Mouse (Mus musculus): ENCODE results near the gene E130308A19Rik. TPM values are rescaled to one million over a fixed set of nuclear protein-coding genes. Genes with fewer than 3 reads are reported as not detected.
A peak's percentile ranks its signal among the peaks of the same experiment; 100 is the strongest.

The E130308A19Rik gene
- total and polyA plus RNA-seq, 2 experiments from 2014 or later = 22.6 to 24.9 TPM

GRCm38 (mm10) chr4:59727187-59727877 lies 101.3 kb downstream of the E130308A19Rik start:
- H3K36me3 ChIP-seq (ENCODE audit: insufficient read depth) = no peaks in the 10 kb centered on the region
- H3K27me3 ChIP-seq (ENCODE audit: insufficient read depth, low read length) = no peaks in the 10 kb centered on the region
- DNase-seq (no peak), ATAC-seq (peak; percentile 32; the same call in 1 of the 2 replicates)
- WGBS = 27% methylated on average over 5 of the region's 5 CpGs
- no peak for TF ChIP-seq CTCF (IDR thresholded peaks at IDR 0.05; ENCODE audit: low read depth)
- H3K27ac ChIP-seq (ENCODE audit: low read depth, low read length) = no peak overlapping the region
- H3K9ac ChIP-seq = no peak overlapping the region
- no peak overlapping the region for H3K4me3 ChIP-seq (ENCODE audit: low read depth, low read length)
- no peaks in the 10 kb centered on the region for H3K4me1 ChIP-seq (ENCODE audit: insufficient read depth)
- no peak overlapping the region for H3K4me2 ChIP-seq (ENCODE audit: low read depth)
- H3K9me3 ChIP-seq (ENCODE audit: low read length) = no peaks in the 10 kb centered on the region

GRCm38 (mm10) chr4:59727878-59728261 lies 101.9 kb downstream of the E130308A19Rik start:
- Histone ChIP-seq H3K9ac (no peak overlapping the region), H3K9me3 (ENCODE audit: low read length) (no peaks in the 10 kb centered on the region), H3K27ac (ENCODE audit: low read depth, low read length) (no peak overlapping the region), H3K4me3 (ENCODE audit: low read depth, low read length) (no peak overlapping the region), H3K4me1 (ENCODE audit: insufficient read depth) (no peaks in the 10 kb centered on the region), H3K4me2 (ENCODE audit: low read depth) (no peak overlapping the region), H3K27me3 (ENCODE audit: insufficient read depth, low read length) (no peaks in the 10 kb centered on the region), H3K36me3 (ENCODE audit: insufficient read depth) (no peaks in the 10 kb centered on the region)
- TF ChIP-seq CTCF (IDR thresholded peaks at IDR 0.05; ENCODE audit: low read depth) = no peak
- WGBS = 83% methylated on average over 9 of the region's 9 CpGs
- DNase-seq (no peak), ATAC-seq (no peak)

- WGBS = 89% methylated on average over 2 of the region's 2 CpGs
- no peak for ATAC-seq
- no peaks in the 10 kb centered on the region for H3K27me3 ChIP-seq (ENCODE audit: insufficient read depth, low read length)
Observed at GRCm38 (mm10) chr4:59728839-59729238, 102.8 kb downstream of the E130308A19Rik start.

GRCm38 (mm10) chr4:59731544-59731943 lies 105.5 kb downstream of the E130308A19Rik start:
- H3K4me3 ChIP-seq (ENCODE audit: low read depth, low read length) = no peak overlapping the region
- no peak overlapping the region for H3K4me2 ChIP-seq (ENCODE audit: low read depth)
- TF ChIP-seq CTCF (IDR thresholded peaks at IDR 0.05; ENCODE audit: low read depth) = no peak
- WGBS = 94% methylated on average over 7 of the region's 7 CpGs
- ATAC-seq (no peak), DNase-seq (no peak)
- no peaks in the 10 kb centered on the region for H3K27me3 ChIP-seq (ENCODE audit: insufficient read depth, low read length)
- no peaks in the 10 kb centered on the region for H3K36me3 ChIP-seq (ENCODE audit: insufficient read depth)
- H3K27ac ChIP-seq (ENCODE audit: low read depth, low read length) = no peak overlapping the region
- H3K9ac ChIP-seq = no peak overlapping the region
- no peaks in the 10 kb centered on the region for H3K4me1 ChIP-seq (ENCODE audit: insufficient read depth)
- H3K9me3 ChIP-seq (ENCODE audit: low read length) = no peaks in the 10 kb centered on the region

More at GRCm38 (mm10) chr4:59728839-59729238, 102.8 kb downstream of the E130308A19Rik start:
- no peaks in the 10 kb centered on the region for H3K36me3 ChIP-seq (ENCODE audit: insufficient read depth)
- H3K9me3 ChIP-seq (ENCODE audit: low read length) = no peaks in the 10 kb centered on the region
- H3K4me3 ChIP-seq (ENCODE audit: low read depth, low read length) = no peak overlapping the region
- H3K9ac ChIP-seq = no peak overlapping the region
- no peak overlapping the region for H3K4me2 ChIP-seq (ENCODE audit: low read depth)
- DNase-seq = no peak
- H3K27ac ChIP-seq (ENCODE audit: low read depth, low read length) = no peak overlapping the region
- no peak for TF ChIP-seq CTCF (IDR thresholded peaks at IDR 0.05; ENCODE audit: low read depth)
- H3K4me1 ChIP-seq (ENCODE audit: insufficient read depth) = no peaks in the 10 kb centered on the region

DNA sequence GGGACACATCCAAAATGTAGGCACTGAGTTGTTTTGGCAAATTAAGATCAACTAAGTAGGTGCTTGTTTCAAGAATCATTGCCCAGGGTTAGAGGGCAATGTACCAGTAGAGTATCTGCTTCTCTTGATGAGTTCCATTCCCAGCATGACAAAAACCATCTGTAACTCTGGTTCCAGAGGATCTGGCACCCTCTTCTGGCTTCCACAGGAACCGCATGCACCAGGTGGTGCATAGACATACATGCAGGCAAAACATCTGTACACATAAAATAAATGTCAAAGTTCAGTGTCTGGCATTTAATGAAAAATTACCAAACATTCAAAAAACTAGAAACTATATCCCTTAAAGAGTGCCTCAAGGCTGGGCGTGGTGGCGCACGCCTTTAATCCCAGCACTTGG lies 113.3 kb downstream of the E130308A19Rik start:
- H3K27ac ChIP-seq (ENCODE audit: low read depth, low read length) = no peak overlapping the region
- DNase-seq = no peak
- H3K4me3 ChIP-seq (ENCODE audit: low read depth, low read length) = no peak overlapping the region
- ATAC-seq = no peak
- H3K9me3 ChIP-seq (ENCODE audit: low read length) = no peaks in the 10 kb centered on the region
- TF ChIP-seq CTCF (IDR thresholded peaks at IDR 0.05; ENCODE audit: low read depth) = peak; percentile 35; the same call in 1 of the 2 replicates
- no peaks in the 10 kb centered on the region; the same call in 1 of the 2 replicates for H3K36me3 ChIP-seq (ENCODE audit: insufficient read depth)
- H3K4me2 ChIP-seq (ENCODE audit: low read depth) = no peak overlapping the region
- H3K4me1 ChIP-seq (ENCODE audit: insufficient read depth) = no peaks in the 10 kb centered on the region
- WGBS = over 99% methylated on average over 4 of the region's 4 CpGs
- H3K27me3 ChIP-seq (ENCODE audit: insufficient read depth, low read length) = no peaks in the 10 kb centered on the region
- no peak overlapping the region for H3K9ac ChIP-seq

GRCm38 (mm10) chr4:59739882-59740281 lies 113.9 kb downstream of the E130308A19Rik start:
- H3K36me3 ChIP-seq (ENCODE audit: insufficient read depth) = no peaks in the 10 kb centered on the region; the same call in 1 of the 2 replicates
- H3K9me3 ChIP-seq (ENCODE audit: low read length) = no peaks in the 10 kb centered on the region
- no peaks in the 10 kb centered on the region for H3K4me1 ChIP-seq (ENCODE audit: insufficient read depth)
- H3K4me3 ChIP-seq (ENCODE audit: low read depth, low read length) = no peak overlapping the region
- no peak overlapping the region for H3K9ac ChIP-seq
- H3K27me3 ChIP-seq (ENCODE audit: insufficient read depth, low read length) = no peaks in the 10 kb centered on the region
- no peak overlapping the region for H3K27ac ChIP-seq (ENCODE audit: low read depth, low read length)
- DNase-seq (no peak), ATAC-seq (no peak)
- H3K4me2 ChIP-seq (ENCODE audit: low read depth) = no peak overlapping the region
- no peak for TF ChIP-seq CTCF (IDR thresholded peaks at IDR 0.05; ENCODE audit: low read depth)
- 84% methylated on average over 2 of the region's 2 CpGs for WGBS

DNA sequence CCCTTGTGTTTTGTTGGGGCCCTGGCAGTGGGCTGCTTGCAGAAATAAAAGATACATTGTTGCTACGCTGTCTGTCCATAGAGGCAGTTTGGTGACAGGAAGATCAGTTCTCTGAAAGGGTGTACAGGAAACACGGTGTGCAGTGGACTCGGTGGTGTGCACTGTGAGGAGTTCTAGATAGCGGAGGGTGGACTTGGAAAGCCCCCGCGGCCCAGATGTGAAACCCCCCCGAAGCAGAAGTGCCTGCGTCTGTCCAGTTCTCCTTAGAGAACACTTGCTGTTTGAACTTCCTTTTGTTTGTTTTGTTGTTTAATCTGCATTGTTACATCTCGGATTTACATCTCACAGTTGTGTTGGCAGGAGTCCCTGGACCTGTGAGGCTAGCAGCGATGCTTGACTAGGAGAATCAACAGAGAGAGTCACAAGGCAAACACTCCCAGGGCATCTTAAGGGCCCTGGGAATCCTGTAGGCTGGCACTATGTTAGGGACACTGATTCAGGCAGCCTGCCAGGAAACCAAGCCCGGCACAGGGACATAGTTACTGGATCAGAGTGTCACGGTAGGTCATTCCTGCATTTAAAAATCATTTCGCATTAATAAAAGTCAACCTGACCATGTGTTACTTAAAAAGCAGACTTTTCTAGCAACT lies 127.6 kb downstream of the E130308A19Rik start:
- Histone ChIP-seq H3K36me3 (ENCODE audit: insufficient read depth) (peaks cover 3% of the 10 kb centered on the region; the same call in 1 of the 2 replicates), H3K9me3 (ENCODE audit: low read length) (no peaks in the 10 kb centered on the region), H3K4me3 (ENCODE audit: low read depth, low read length) (no peak overlapping the region), H3K27me3 (ENCODE audit: insufficient read depth, low read length) (no peaks in the 10 kb centered on the region), H3K4me1 (ENCODE audit: insufficient read depth) (peaks cover 7% of the 10 kb centered on the region; the same call in 1 of the 2 replicates), H3K27ac (ENCODE audit: low read depth, low read length) (no peak overlapping the region), H3K9ac (no peak overlapping the region), H3K4me2 (ENCODE audit: low read depth) (no peak overlapping the region)
- no peak for DNase-seq
- 63% methylated on average over 13 of the region's 13 CpGs for WGBS
- no peak for TF ChIP-seq CTCF (IDR thresholded peaks at IDR 0.05; ENCODE audit: low read depth)
- no peak for ATAC-seq
